Mouse (Mus musculus): ENCODE results near the gene Cln5. TPM values are rescaled to one million over a fixed set of nuclear protein-coding genes. Genes with fewer than 3 reads are reported as not detected.

Gene Cln5
- total RNA-seq, 2 experiments from 2014 or later, result 11.0 to 12.1 TPM

- peak; percentile 51 to 82 for DNase-seq (ENCODE audit: low spot score in 2 of 2)
Observed at GRCm38 (mm10) chr14:103109971-103110370, 40.0 kb downstream of the Cln5 start.

GRCm38 (mm10) chr14:103112606-103113363, 42.8 kb downstream of the Cln5 start:
- peak in 1 of 2 experiments; percentile 53 for DNase-seq (ENCODE audit: low spot score in 2 of 2)

- DNase-seq (ENCODE audit: low spot score in 2 of 2), result no peak
Observed at GRCm38 (mm10) chr14:103114994-103115670, 45.1 kb downstream of the Cln5 start.

- DNase-seq (ENCODE audit: low spot score in 2 of 2), result no peak
Observed at GRCm38 (mm10) chr14:103125756-103126155, 55.7 kb downstream of the Cln5 start.

Other genes starting within 250 kb of the Cln5 start
- gene Kctd12, start 87.6 kb upstream of the Cln5 start, total RNA-seq (2021), result 100 to 1,000 TPM; 121 to 126 TPM
- gene Acod1, start 23.2 kb upstream of the Cln5 start, total RNA-seq (2021), result not detected
- 100 to 1,000 TPM in 1 of 2 experiments, 10 to 100 TPM in 1; 97.2 to 101 TPM for gene Fbxl3, start 29.4 kb downstream of the Cln5 start, total RNA-seq (2021)